Mouse (Mus musculus): ENCODE results near the gene Gipc2.

Gene Gipc2

GRCm38 (mm10) chr3:152113496-152113895, 52.5 kb downstream of the Gipc2 start:
- DNase-seq: no peak

DNA sequence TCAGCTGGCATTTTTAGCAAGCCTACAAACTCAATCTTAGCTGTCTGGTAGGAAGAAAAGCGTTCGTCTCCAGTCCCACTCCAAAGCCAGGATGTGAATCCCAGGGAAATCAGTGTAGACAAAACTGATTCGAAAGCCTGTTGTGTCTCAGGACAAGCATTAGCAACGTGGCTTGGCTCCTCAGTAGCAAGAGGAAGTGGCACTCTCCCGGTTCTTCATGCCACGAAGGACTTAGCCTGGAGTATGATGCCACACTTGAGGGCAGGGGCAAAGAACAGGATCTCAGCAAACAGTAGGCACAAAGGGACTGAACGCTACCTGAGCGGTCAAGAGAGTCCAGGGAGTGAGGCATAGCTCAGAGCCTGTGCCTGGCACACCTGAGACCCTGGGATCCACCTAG, 53.4 kb downstream of the Gipc2 start:
- no peak for DNase-seq

DNA sequence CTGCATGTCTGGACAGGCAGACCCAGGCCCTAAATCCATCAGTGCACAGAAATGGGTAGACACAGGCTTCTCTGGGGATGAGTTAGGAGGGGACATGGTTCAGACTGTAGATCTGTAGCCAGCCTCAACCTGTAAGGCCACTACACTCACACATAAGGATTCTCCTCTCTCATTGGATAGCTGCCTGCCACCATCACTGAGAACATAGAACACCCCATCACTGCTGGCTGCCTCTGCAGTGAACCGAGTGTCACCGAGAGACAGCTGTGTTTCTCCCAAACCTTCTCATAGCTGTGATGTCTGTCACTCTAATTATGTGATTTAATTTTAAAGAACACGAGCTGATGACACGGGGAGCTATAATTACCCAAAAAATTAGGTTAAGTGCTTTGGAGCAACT, 54.5 kb downstream of the Gipc2 start:
- no peak for DNase-seq

DNA sequence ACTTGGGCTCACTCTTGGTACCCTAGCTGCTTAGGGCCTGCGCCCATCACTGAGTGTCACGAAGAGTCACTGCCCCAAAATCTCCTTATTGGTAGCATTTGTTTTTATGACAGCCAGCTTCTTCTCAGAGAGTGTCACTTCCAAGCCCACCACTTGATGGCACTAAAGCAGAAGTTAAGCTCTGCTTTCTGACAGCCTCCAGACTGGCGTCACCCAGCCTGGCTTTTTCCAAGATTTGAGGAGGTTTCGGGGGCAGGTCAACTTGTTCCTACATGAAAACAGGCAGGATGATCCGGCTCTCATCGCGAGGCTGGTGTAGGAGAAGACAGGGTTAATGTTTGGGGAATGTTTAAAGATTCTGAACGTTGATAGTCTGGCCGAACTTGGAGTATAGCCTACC, 54.9 kb downstream of the Gipc2 start:
- peak; percentile 83 for DNase-seq

GRCm38 (mm10) chr3:152109260-152109587, 56.8 kb downstream of the Gipc2 start:
- DNase-seq: no peak

GRCm38 (mm10) chr3:152108560-152109259, 57.3 kb downstream of the Gipc2 start:
- DNase-seq: no peak

GRCm38 (mm10) chr3:152108003-152108395, 58.0 kb downstream of the Gipc2 start:
- DNase-seq: no peak

GRCm38 (mm10) chr3:152107149-152108002, 58.7 kb downstream of the Gipc2 start:
- no peak for DNase-seq

GRCm38 (mm10) chr3:152106225-152107148, 59.5 kb downstream of the Gipc2 start:
- DNase-seq: no peak

GRCm38 (mm10) chr3:152105341-152105740, 60.7 kb downstream of the Gipc2 start:
- DNase-seq: peak; percentile 65

DNA sequence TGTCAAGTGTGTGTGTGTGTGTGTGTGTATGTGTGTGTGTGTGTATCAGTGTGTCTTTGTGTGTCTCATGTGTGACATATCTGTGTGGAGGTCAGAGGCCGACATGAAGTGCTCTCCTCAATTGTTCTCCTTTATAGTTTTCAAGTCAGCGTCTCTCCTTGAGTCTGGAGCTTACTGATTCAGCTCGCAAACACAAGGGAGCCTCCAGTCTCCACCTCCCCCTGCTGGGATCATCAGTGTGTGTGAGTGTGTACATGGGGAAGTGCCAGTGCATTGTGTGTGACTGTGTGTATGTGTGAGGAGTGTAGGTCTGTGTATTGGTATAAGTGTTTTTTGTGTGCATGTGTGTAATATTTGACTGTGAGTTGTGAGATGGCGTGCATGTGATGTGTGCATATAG, 62.6 kb downstream of the Gipc2 start:
- no peak for DNase-seq

- no peak for DNase-seq
These were observed 64.6 kb downstream of the Gipc2 start for GRCm38 (mm10) chr3:152101459-152101858.

DNA sequence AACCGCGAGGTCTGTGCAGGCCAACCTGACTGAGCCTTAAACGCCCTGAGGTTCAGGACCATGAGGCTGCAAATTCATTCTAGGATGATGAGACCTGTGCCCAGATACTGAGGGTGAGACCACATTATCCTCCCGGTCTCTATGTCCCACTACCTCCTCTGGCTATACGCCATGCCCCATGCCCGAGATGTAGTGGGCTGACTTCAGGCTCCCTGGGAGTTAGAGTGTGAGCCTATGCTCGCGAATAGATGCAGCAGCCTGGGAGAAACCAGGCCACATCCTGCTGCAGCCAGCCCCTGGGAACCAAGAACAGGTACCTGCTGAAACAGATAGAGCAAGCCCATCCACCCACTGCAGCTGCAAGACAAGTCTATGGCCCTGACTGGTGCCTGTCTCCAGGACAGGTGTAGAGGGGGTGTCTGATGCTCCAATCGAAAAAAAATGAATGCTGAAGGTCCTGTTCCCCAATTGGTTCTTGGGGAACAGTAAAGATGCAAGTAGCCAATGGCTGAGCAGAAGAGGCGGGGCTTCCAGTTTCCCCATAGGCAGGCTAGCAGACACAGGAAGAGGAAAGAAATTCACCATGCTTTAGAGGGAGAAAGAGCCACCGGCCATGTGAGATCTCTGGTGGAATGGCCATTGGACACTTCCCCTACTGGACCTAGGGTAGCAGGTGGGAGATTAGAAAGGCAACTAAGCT, 65.8 kb downstream of the Gipc2 start:
- DNase-seq: no peak

GRCm38 (mm10) chr3:152095030-152095429, 71.0 kb downstream of the Gipc2 start:
- DNase-seq: no peak

GRCm38 (mm10) chr3:152092385-152093057, 73.5 kb downstream of the Gipc2 start:
- no peak for DNase-seq

GRCm38 (mm10) chr3:152089178-152089577, 76.9 kb downstream of the Gipc2 start:
- no peak for DNase-seq

DNA sequence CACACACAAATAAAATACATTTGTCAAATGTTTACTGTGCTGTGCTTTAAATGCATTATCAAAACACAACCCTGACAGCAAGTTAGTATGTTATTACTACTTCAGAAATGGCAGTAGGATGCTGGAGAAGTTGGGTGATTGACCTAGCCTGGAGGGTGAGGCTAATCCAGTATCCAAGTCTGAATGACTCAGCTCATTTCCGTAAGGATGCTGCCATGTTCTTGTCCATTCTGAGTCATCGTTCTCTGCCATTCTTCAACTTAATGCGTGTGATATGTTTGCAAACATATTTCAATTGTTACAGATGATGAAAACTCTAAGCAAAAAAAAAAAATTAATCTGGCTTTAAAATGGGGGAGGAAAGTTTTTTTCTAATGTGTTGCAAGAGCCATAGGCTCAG, 84.6 kb downstream of the Gipc2 start:
- no peak for DNase-seq

DNA sequence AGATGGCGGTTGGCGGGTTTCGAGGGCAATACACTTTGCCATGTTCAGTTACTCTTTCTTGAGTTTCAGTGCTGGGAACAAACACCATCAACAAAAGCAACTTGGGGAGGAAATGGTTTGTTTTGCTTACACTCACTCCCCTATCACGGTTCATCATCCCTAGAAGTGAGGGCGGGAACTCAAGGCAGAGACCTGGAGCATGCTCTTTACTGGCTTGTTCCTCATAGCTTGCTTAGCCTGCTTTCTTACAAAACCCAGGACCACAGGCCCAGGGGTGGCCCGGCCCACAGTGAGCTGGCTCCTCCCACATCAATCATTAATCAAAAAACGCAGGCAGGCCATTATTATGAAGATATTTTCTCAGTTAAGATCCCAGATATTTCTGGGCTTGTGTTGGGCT, 89.9 kb downstream of the Gipc2 start:
- no peak for DNase-seq

- DNase-seq: no peak
These were observed 97.0 kb downstream of the Gipc2 start for GRCm38 (mm10) chr3:152069001-152069400.

- DNase-seq: no peak
These were observed 97.7 kb downstream of the Gipc2 start for GRCm38 (mm10) chr3:152068311-152068710.

DNA sequence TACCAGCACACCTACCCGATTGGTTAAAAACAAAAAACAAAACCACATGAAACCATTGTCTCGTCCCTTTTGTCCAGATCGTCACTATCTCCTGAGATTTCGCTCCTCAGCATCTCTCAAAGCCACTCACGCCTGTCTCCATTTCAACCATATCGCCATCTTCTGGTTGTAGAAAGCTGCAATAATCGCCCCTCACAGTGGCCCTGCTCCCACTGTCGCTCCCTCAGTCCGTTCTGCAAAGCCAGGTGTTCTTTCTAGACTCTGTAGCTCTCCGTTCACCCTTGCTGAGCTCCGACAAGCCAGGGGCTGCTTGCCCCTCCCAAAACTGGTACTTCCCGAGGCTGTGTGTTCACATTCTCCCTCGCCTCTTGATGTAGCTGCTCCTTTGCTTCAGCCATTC, 99.3 kb downstream of the Gipc2 start:
- no peak for DNase-seq

GRCm38 (mm10) chr3:152065806-152066205, 100.2 kb downstream of the Gipc2 start:
- no peak for DNase-seq

Measured in cerebellum, adult 9-10 months (tissue).